Mouse (Mus musculus): Measurements from ENCODE around the gene Mta1. TPM values are rescaled to one million over a fixed set of nuclear protein-coding genes. Genes with fewer than 3 reads are reported as not detected.
A peak's percentile ranks its signal among the peaks of the same experiment; 100 is the strongest.

The Mta1 gene
- polyA plus RNA-seq, 1 experiment from 2014 or later, result 24.1 TPM

GRCm38 (mm10) chr12:113062201-113062600 is 35.9 kb upstream of the Mta1 start:
- no peak for TF ChIP-seq CTCF (IDR thresholded peaks at IDR 0.05; ENCODE audit: low read depth)
- Histone ChIP-seq H3K9ac (no peak overlapping the region), H3K27ac (ENCODE audit: low read depth) (no peak overlapping the region), H3K4me1 (ENCODE audit: insufficient read depth) (no peaks in the 10 kb centered on the region), H3K27me3 (ENCODE audit: insufficient read depth, low read length) (no peaks in the 10 kb centered on the region), H3K4me3 (ENCODE audit: low read depth, low read length) (no peak overlapping the region), H3K9me3 (ENCODE audit: low read depth, low read length) (no peaks in the 10 kb centered on the region), H3K4me2 (no peak overlapping the region), H3K36me3 (ENCODE audit: insufficient read depth) (peaks cover 78% of the 10 kb centered on the region)
- ATAC-seq (ENCODE audit: insufficient read depth) (no peak), DNase-seq (no peak)
- WGBS, result 79% methylated on average over 10 of the region's 10 CpGs

- WGBS, result 94% methylated on average over 7 of the region's 7 CpGs
Observed at GRCm38 (mm10) chr12:113063700-113064099, 34.4 kb upstream of the Mta1 start.

GRCm38 (mm10) chr12:113068002-113068401 is 30.1 kb upstream of the Mta1 start:
- H3K27ac ChIP-seq (ENCODE audit: low read depth), result no peak overlapping the region
- ATAC-seq (ENCODE audit: insufficient read depth) (no peak), DNase-seq (no peak)
- WGBS, result 85% methylated on average over 7 of the region's 7 CpGs
- H3K4me1 ChIP-seq (ENCODE audit: insufficient read depth), result no peaks in the 10 kb centered on the region
- no peak overlapping the region for H3K4me3 ChIP-seq (ENCODE audit: low read depth, low read length)
- no peaks in the 10 kb centered on the region for H3K9me3 ChIP-seq (ENCODE audit: low read depth, low read length)
- TF ChIP-seq CTCF (IDR thresholded peaks at IDR 0.05; ENCODE audit: low read depth), result no peak
- no peak overlapping the region for H3K4me2 ChIP-seq
- H3K27me3 ChIP-seq (ENCODE audit: insufficient read depth, low read length), result no peaks in the 10 kb centered on the region
- H3K36me3 ChIP-seq (ENCODE audit: insufficient read depth), result peaks cover 57% of the 10 kb centered on the region
- no peak overlapping the region for H3K9ac ChIP-seq

More at GRCm38 (mm10) chr12:113063700-113064099, 34.4 kb upstream of the Mta1 start:
- ATAC-seq (ENCODE audit: insufficient read depth), result no peak
- no peak for DNase-seq
- H3K4me1 ChIP-seq (ENCODE audit: insufficient read depth), result no peaks in the 10 kb centered on the region
- H3K9ac ChIP-seq, result no peak overlapping the region
- no peaks in the 10 kb centered on the region for H3K9me3 ChIP-seq (ENCODE audit: low read depth, low read length)
- H3K4me3 ChIP-seq (ENCODE audit: low read depth, low read length), result no peak overlapping the region
- H3K27me3 ChIP-seq (ENCODE audit: insufficient read depth, low read length), result no peaks in the 10 kb centered on the region
- no peak overlapping the region for H3K27ac ChIP-seq (ENCODE audit: low read depth)
- H3K36me3 ChIP-seq (ENCODE audit: insufficient read depth), result peaks cover 68% of the 10 kb centered on the region
- TF ChIP-seq CTCF (IDR thresholded peaks at IDR 0.05; ENCODE audit: low read depth), result no peak
- H3K4me2 ChIP-seq, result no peak overlapping the region

GRCm38 (mm10) chr12:113069389-113069788 is 28.7 kb upstream of the Mta1 start:
- H3K9me3 ChIP-seq (ENCODE audit: low read depth, low read length), result no peaks in the 10 kb centered on the region
- H3K4me1 ChIP-seq (ENCODE audit: insufficient read depth), result peaks cover 8% of the 10 kb centered on the region
- no peak overlapping the region for H3K4me2 ChIP-seq
- TF ChIP-seq CTCF (IDR thresholded peaks at IDR 0.05; ENCODE audit: low read depth), result no peak
- no peak for DNase-seq
- no peak overlapping the region for H3K9ac ChIP-seq
- H3K27ac ChIP-seq (ENCODE audit: low read depth), result no peak overlapping the region
- WGBS, result 88% methylated on average over 6 of the region's 6 CpGs
- H3K27me3 ChIP-seq (ENCODE audit: insufficient read depth, low read length), result no peaks in the 10 kb centered on the region
- no peak overlapping the region for H3K4me3 ChIP-seq (ENCODE audit: low read depth, low read length)
- ATAC-seq (ENCODE audit: insufficient read depth), result no peak
- H3K36me3 ChIP-seq (ENCODE audit: insufficient read depth), result peaks cover 46% of the 10 kb centered on the region

GRCm38 (mm10) chr12:113071321-113071720 is 26.8 kb upstream of the Mta1 start:
- Histone ChIP-seq H3K27ac (ENCODE audit: low read depth) (no peak overlapping the region), H3K4me3 (ENCODE audit: low read depth, low read length) (no peak overlapping the region), H3K9me3 (ENCODE audit: low read depth, low read length) (no peaks in the 10 kb centered on the region), H3K9ac (no peak overlapping the region), H3K4me1 (ENCODE audit: insufficient read depth) (peaks cover 11% of the 10 kb centered on the region), H3K27me3 (ENCODE audit: insufficient read depth, low read length) (no peaks in the 10 kb centered on the region), H3K36me3 (ENCODE audit: insufficient read depth) (peaks cover 38% of the 10 kb centered on the region), H3K4me2 (no peak overlapping the region)
- DNase-seq (no peak), ATAC-seq (ENCODE audit: insufficient read depth) (no peak)
- no peak for TF ChIP-seq CTCF (IDR thresholded peaks at IDR 0.05; ENCODE audit: low read depth)
- 84% methylated on average over 6 of the region's 6 CpGs for WGBS

GRCm38 (mm10) chr12:113071827-113072226 is 26.3 kb upstream of the Mta1 start:
- no peak for DNase-seq
- no peak for ATAC-seq (ENCODE audit: insufficient read depth)

GRCm38 (mm10) chr12:113073420-113074328 is 24.4 kb upstream of the Mta1 start:
- no peak for TF ChIP-seq CTCF (IDR thresholded peaks at IDR 0.05; ENCODE audit: low read depth)
- peak overlapping the region; percentile 45 for H3K4me3 ChIP-seq (ENCODE audit: low read depth, low read length)
- peak; percentile 19 for DNase-seq
- peak overlapping the region; percentile 57 for H3K9ac ChIP-seq
- peaks cover 11% of the 10 kb centered on the region for H3K4me1 ChIP-seq (ENCODE audit: insufficient read depth)
- peaks cover 29% of the 10 kb centered on the region for H3K36me3 ChIP-seq (ENCODE audit: insufficient read depth)
- H3K27me3 ChIP-seq (ENCODE audit: insufficient read depth, low read length), result no peaks in the 10 kb centered on the region
- peak; percentile 50 for ATAC-seq (ENCODE audit: insufficient read depth)
- H3K27ac ChIP-seq (ENCODE audit: low read depth), result peak overlapping the region; percentile 79
- H3K9me3 ChIP-seq (ENCODE audit: low read depth, low read length), result no peaks in the 10 kb centered on the region
- peak overlapping the region; percentile 95 for H3K4me2 ChIP-seq
- WGBS, result 9% methylated on average over 15 of the region's 15 CpGs

More at GRCm38 (mm10) chr12:113071827-113072226, 26.3 kb upstream of the Mta1 start:
- TF ChIP-seq CTCF (IDR thresholded peaks at IDR 0.05; ENCODE audit: low read depth), result no peak
- no peak overlapping the region for H3K4me3 ChIP-seq (ENCODE audit: low read depth, low read length)
- 70% methylated on average over 6 of the region's 6 CpGs for WGBS
- peaks cover 34% of the 10 kb centered on the region for H3K36me3 ChIP-seq (ENCODE audit: insufficient read depth)
- no peaks in the 10 kb centered on the region for H3K27me3 ChIP-seq (ENCODE audit: insufficient read depth, low read length)
- H3K4me2 ChIP-seq, result no peak overlapping the region
- H3K9me3 ChIP-seq (ENCODE audit: low read depth, low read length), result no peaks in the 10 kb centered on the region
- H3K27ac ChIP-seq (ENCODE audit: low read depth), result no peak overlapping the region
- no peak overlapping the region for H3K9ac ChIP-seq
- peaks cover 11% of the 10 kb centered on the region for H3K4me1 ChIP-seq (ENCODE audit: insufficient read depth)
